7 mouse cellular contexts compared by ENCODE assay signal in the genomic region with DNA sequence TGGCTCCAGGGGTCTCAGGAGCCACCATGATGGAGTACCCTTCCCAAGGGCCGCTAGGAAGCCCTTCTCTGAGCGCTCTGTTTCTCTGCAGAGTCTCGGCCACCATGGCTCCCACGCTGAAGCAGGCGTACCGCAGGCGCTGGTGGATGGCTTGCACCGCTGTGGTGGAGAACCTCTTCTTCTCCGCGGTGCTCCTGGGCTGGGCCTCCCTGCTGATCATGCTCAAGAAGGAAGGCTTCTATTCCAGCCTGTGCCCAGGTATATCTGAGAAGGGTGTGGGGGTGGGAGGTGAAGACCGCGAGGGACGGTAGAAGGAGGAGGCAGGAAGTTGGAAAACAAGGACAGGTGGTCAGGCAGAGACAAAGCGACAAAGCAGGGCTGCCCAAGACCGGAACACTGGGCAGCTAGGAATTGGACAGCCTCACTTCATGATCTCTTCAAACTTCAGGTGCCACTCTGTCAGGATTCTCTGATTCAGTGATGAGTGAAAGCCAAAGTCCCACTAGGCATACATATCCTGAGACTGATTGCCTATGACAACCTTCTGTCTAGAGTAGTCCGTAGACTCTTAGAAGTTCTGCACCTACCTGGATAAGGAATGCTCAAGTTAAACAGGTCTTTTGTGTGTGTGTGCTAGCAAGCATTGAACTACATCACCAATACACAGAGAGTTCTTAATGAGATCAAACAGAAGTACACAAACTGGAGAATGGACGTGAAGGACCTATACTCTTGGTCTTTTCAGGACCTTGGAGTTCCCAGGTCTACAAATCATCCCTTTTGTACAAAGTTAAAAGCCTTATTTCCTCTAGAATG. TPM values are rescaled to one million over a fixed set of nuclear protein-coding genes. Genes with fewer than 3 reads are reported as not detected.
DNase-seq lines count a peak whose midpoint lies in the region; ATAC-seq and TF ChIP-seq lines count a peak whose summit lies in the region.

No protein-coding gene starts in this region.

- TF ChIP-seq CTCF in testis, adult 2 months (IDR thresholded peaks at IDR 0.05; ENCODE audit: control insufficient read depth, insufficient read depth, insufficient replicate concordance, low read depth, low read length) = no peak
- no peak for TF ChIP-seq CTCF in liver, adult 2 months (IDR thresholded peaks at IDR 0.05; ENCODE audit: low read depth, low read length)
- TF ChIP-seq CTCF in stomach, postnatal 0 days (IDR thresholded peaks at IDR 0.05; ENCODE audit: low read depth) = no peak

- no peaks in the 10 kb centered on the region for H3K36me3 ChIP-seq in testis, adult 2 months (ENCODE audit: control insufficient read depth, insufficient read depth, low read length)
- no peaks in the 10 kb centered on the region; the same call in 1 of the 2 replicates for H3K36me3 ChIP-seq in forebrain, embryonic 12.5 days (replicated peaks)
- no peaks in the 10 kb centered on the region for H3K36me3 ChIP-seq in liver, adult 2 months (ENCODE audit: control insufficient read depth, insufficient read depth, low read length)
- no peaks in the 10 kb centered on the region for H3K36me3 ChIP-seq in stomach, postnatal 0 days (ENCODE audit: control insufficient read depth, insufficient read depth, low read length)

- H3K4me1 ChIP-seq in testis, adult 2 months (ENCODE audit: control insufficient read depth, insufficient read depth, low read length) = peaks cover 16% of the 10 kb centered on the region
- peaks cover 34% of the 10 kb centered on the region for H3K4me1 ChIP-seq in forebrain, embryonic 12.5 days
- H3K4me1 ChIP-seq in liver, adult 2 months (ENCODE audit: control insufficient read depth, insufficient read depth, low read length) = 0 out of 2 replicates have a peak, but pooled peaks cover 5% of the 10 kb centered on the region
- H3K4me1 ChIP-seq in stomach, postnatal 0 days (replicated peaks; ENCODE audit: control insufficient read depth, insufficient read depth) = peaks cover 10% of the 10 kb centered on the region

- H3K9me3 ChIP-seq in forebrain, embryonic 12.5 days = no peaks in the 10 kb centered on the region
- H3K9me3 ChIP-seq in stomach, postnatal 0 days (ENCODE audit: control insufficient read depth, low read length) = no peaks in the 10 kb centered on the region

- no peak for TF ChIP-seq EP300 in stomach, postnatal 0 days (optimal IDR thresholded peaks at IDR 0.05)

- peak overlapping the region; percentile 94 for H3K4me2 ChIP-seq in forebrain, embryonic 12.5 days
- peak overlapping the region; percentile 93 for H3K4me2 ChIP-seq in stomach, postnatal 0 days (replicated peaks; ENCODE audit: low read depth)

- no peaks in the 10 kb centered on the region for H3K27me3 ChIP-seq in testis, adult 2 months (ENCODE audit: control insufficient read depth, insufficient read depth, low read length)
- peaks cover 37% of the 10 kb centered on the region for H3K27me3 ChIP-seq in forebrain, embryonic 12.5 days
- H3K27me3 ChIP-seq in liver, adult 2 months (ENCODE audit: control insufficient read depth, insufficient read depth, low read length) = no peaks in the 10 kb centered on the region
- H3K27me3 ChIP-seq in stomach, postnatal 0 days (ENCODE audit: control insufficient read depth, insufficient read depth, low read length) = no peaks in the 10 kb centered on the region

- intact Hi-C loops in gastrocnemius, postnatal 36 days (cut with DNase I) = no loop called here

- peak; percentile 2; the same call in 1 of the 2 replicates for ATAC-seq in forebrain, embryonic 12.5 days (ENCODE audit: low FRiP score)
- ATAC-seq in stomach, postnatal 0 days (ENCODE audit: low FRiP score, low TSS enrichment) = peak; percentile 22

- 0 out of 2 replicates have a peak, but pooled peaks cover 4% of the 10 kb centered on the region for H3K79me2 ChIP-seq in liver, adult 2 months (ENCODE audit: control insufficient read depth, insufficient read depth, low read length)

- TF ChIP-seq POLR2A in testis, adult 2 months (IDR thresholded peaks at IDR 0.05; ENCODE audit: control insufficient read depth, low read depth, low read length) = no peak
- no peak for TF ChIP-seq POLR2A in liver, adult 2 months (IDR thresholded peaks at IDR 0.05; ENCODE audit: extremely low read depth, insufficient read depth, low read length)

- DNase-seq in testis, postnatal 10 days (ENCODE audit: low spot score) = no peak
- DNase-seq in liver, adult 2 months (ENCODE audit: extremely low read depth, low read depth, low spot score) = no peak
- DNase-seq in stomach, postnatal 0 days (ENCODE audit: low spot score) = no peak
- DNase-seq in cerebellum, postnatal 14 days = no peak
- no peak for DNase-seq in gastrocnemius, postnatal 36 days

- no peak overlapping the region for H3K27ac ChIP-seq in testis, adult 2 months (ENCODE audit: control insufficient read depth, insufficient read depth, low read depth, low read length)
- peak overlapping the region; percentile 82 for H3K27ac ChIP-seq in forebrain, embryonic 12.5 days
- no peak overlapping the region for H3K27ac ChIP-seq in liver, adult 2 months (replicated peaks; ENCODE audit: insufficient read depth, low read depth, low read length)
- H3K27ac ChIP-seq in stomach, postnatal 0 days (replicated peaks) = peak overlapping the region; percentile 83

- H3K9ac ChIP-seq in forebrain, embryonic 12.5 days = peak overlapping the region; percentile 73
- peak overlapping the region; percentile 83 for H3K9ac ChIP-seq in liver, adult 2 months (ENCODE audit: low read depth, low read length)
- peak overlapping the region; percentile 73 for H3K9ac ChIP-seq in stomach, postnatal 0 days (ENCODE audit: low read length)

- WGBS in forebrain, embryonic 12.5 days = 8% methylated on average over 17 of the region's 17 CpGs
- 14% methylated on average over 17 of the region's 17 CpGs for WGBS in liver, adult 2 months
- 5% methylated on average over 17 of the region's 17 CpGs for WGBS in stomach, postnatal 0 days

- H3K4me3 ChIP-seq in testis, adult 2 months (ENCODE audit: control insufficient read depth, low read depth, low read length) = peak overlapping the region; percentile 76
- peak overlapping the region; percentile 48 for H3K4me3 ChIP-seq in forebrain, embryonic 12.5 days (replicated peaks)
- H3K4me3 ChIP-seq in liver, adult 2 months (ENCODE audit: insufficient read depth, low read depth, low read length) = peak overlapping the region; percentile 68
- peak overlapping the region; percentile 61 for H3K4me3 ChIP-seq in stomach, postnatal 0 days (ENCODE audit: low read depth, low read length)

RNA-seq across cellular contexts. Expression of a gene that starts 2.3 kb away (rescaled TPM):
- 0.63 and 1.00 TPM in 2 replicates for polyA plus RNA-seq in testis, adult 2 months (2012; rRNA removed)
- 11.4 and 14.4 TPM in 2 replicates for polyA plus RNA-seq in forebrain, embryonic 12.5 days (2016; fragmentation: Nextera tagmentation; extraction: Ambion mirVana)
- 7.2 and 10.0 TPM in 2 replicates for total RNA-seq in liver, adult 2 months (2014; rRNA removed)
- polyA plus RNA-seq in liver, adult 2 months (2012; rRNA removed) = 8.9 and 12.1 TPM in 2 replicates
- polyA plus RNA-seq in stomach, postnatal 0 days (2015; fragmentation: Nextera tagmentation; extraction: Ambion mirVana) = 5.1 and 5.4 TPM in 2 replicates
- 10 to 100 TPM in 1 of 2 experiments, 1 to 10 TPM in 1; 7.6 to 19.2 TPM for total RNA-seq in gastrocnemius, postnatal 36 days (2021)

RNA-seq across cellular contexts. Expression of a gene that starts 14.2 kb away (rescaled TPM):
- polyA plus RNA-seq in testis, adult 2 months (2012; rRNA removed) = 23.3 and 28.5 TPM in 2 replicates
- 36.7 and 42.3 TPM in 2 replicates for polyA plus RNA-seq in forebrain, embryonic 12.5 days (2016; fragmentation: Nextera tagmentation; extraction: Ambion mirVana)
- total RNA-seq in liver, adult 2 months (2014; rRNA removed) = 36.1 and 36.4 TPM in 2 replicates
- polyA plus RNA-seq in liver, adult 2 months (2012; rRNA removed) = 45.8 and 52.2 TPM in 2 replicates
- polyA plus RNA-seq in stomach, postnatal 0 days (2015; fragmentation: Nextera tagmentation; extraction: Ambion mirVana) = 37.7 and 42.3 TPM in 2 replicates
- 10 to 100 TPM; 39.6 to 55.9 TPM for total RNA-seq in gastrocnemius, postnatal 36 days (2021)

RNA-seq across cellular contexts. Expression of a gene that starts 18.5 kb away (rescaled TPM):
- polyA plus RNA-seq in testis, adult 2 months (2012; rRNA removed) = 3.0 and 3.4 TPM in 2 replicates
- not detected in 2 replicates for polyA plus RNA-seq in forebrain, embryonic 12.5 days (2016; fragmentation: Nextera tagmentation; extraction: Ambion mirVana)
- 0.18 TPM in 1 of 2 replicates, not detected in the other for total RNA-seq in liver, adult 2 months (2014; rRNA removed)
- not detected in 2 replicates for polyA plus RNA-seq in liver, adult 2 months (2012; rRNA removed)
- polyA plus RNA-seq in stomach, postnatal 0 days (2015; fragmentation: Nextera tagmentation; extraction: Ambion mirVana) = 0.05 TPM in 1 of 2 replicates, not detected in the other
- 10 to 100 TPM; 58.7 to 84.0 TPM for total RNA-seq in gastrocnemius, postnatal 36 days (2021)

RNA-seq across cellular contexts. Expression of a gene that starts 42.3 kb away (rescaled TPM):
- polyA plus RNA-seq in testis, adult 2 months (2012; rRNA removed) = 2.2 and 2.3 TPM in 2 replicates
- polyA plus RNA-seq in forebrain, embryonic 12.5 days (2016; fragmentation: Nextera tagmentation; extraction: Ambion mirVana) = 30.0 and 30.5 TPM in 2 replicates
- total RNA-seq in liver, adult 2 months (2014; rRNA removed) = 42.4 and 44.3 TPM in 2 replicates
- 99.8 and 106 TPM in 2 replicates for polyA plus RNA-seq in liver, adult 2 months (2012; rRNA removed)
- polyA plus RNA-seq in stomach, postnatal 0 days (2015; fragmentation: Nextera tagmentation; extraction: Ambion mirVana) = 27.6 and 28.6 TPM in 2 replicates
- 1 to 10 TPM; 2.6 to 3.5 TPM for total RNA-seq in gastrocnemius, postnatal 36 days (2021)

RNA-seq across cellular contexts. Expression of a gene that starts 45.6 kb away (rescaled TPM):
- 2.4 and 2.7 TPM in 2 replicates for polyA plus RNA-seq in testis, adult 2 months (2012; rRNA removed)
- polyA plus RNA-seq in forebrain, embryonic 12.5 days (2016; fragmentation: Nextera tagmentation; extraction: Ambion mirVana) = 5.2 and 7.9 TPM in 2 replicates
- 0.13 TPM in 1 of 2 replicates, not detected in the other for total RNA-seq in liver, adult 2 months (2014; rRNA removed)
- 0.29 and 0.50 TPM in 2 replicates for polyA plus RNA-seq in liver, adult 2 months (2012; rRNA removed)
- 0.41 and 0.53 TPM in 2 replicates for polyA plus RNA-seq in stomach, postnatal 0 days (2015; fragmentation: Nextera tagmentation; extraction: Ambion mirVana)
- total RNA-seq in gastrocnemius, postnatal 36 days (2021) = under 1 TPM; 0.20 to 0.26 TPM

Comparison
In these comparisons a context has a peak if more than half of its experiments do, and no peak if none do; other contexts are left out.
1. H3K27ac ChIP-seq: peak in forebrain, embryonic 12.5 days (single experiment) and stomach, postnatal 0 days (single experiment); none in testis, adult 2 months (single experiment) and liver, adult 2 months (single experiment).
2. Peak in every context shown above with its lines, with median percentiles within 50 percentile points of each other: H3K4me3 ChIP-seq and H3K9ac ChIP-seq.